ENCODE assay signal across 22 mouse cellular contexts in the genomic region with DNA sequence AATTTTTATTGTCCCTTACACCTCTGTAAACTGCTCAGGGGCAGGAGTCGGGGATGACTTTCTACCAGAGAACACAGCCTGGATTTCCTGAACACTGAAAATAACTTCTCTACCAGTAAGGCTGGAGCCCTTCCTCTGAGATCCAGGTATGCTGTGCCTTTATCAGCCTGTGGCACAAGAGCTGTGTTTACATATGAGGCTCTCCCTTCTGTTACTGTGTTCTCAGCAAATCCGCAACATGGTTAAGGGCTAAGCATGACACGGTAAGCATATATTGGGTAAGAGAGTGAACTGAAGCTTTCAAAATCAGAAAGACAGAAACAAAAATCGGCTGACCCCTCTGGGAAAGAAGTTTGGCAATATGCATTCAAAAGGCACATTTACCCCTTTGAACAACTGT. TPM values are rescaled to one million over a fixed set of nuclear protein-coding genes. Genes with fewer than 3 reads are reported as not detected.
A peak's percentile ranks its signal among the peaks of the same experiment; 100 is the strongest.
DNase-seq lines count a peak whose midpoint lies in the region; ATAC-seq and TF ChIP-seq lines count a peak whose summit lies in the region.
"Had no signal": no experiment of that assay in that cellular context is flagged by ENCODE, and none has a peak within 500 bp of the region (broad histone marks: within the 10 kb centered on the region; RNA-seq: fewer than 3 reads in every experiment).

No protein-coding gene starts in this region.

- 23% methylated on average over 4 of the region's 4 CpGs for WGBS in liver, adult 2 months
- WGBS in liver, embryonic 12.5 days (ENCODE audit: insufficient replicate concordance): 63% methylated on average over 4 of the region's 4 CpGs
- WGBS in stomach, embryonic 14.5 days: 55% methylated on average over 4 of the region's 4 CpGs
- 91% methylated on average over 4 of the region's 4 CpGs for WGBS in hindbrain, embryonic 10.5 days

- H3K4me1 ChIP-seq in liver, adult 2 months (ENCODE audit: control insufficient read depth, insufficient read depth, low read length): peaks cover 53% of the 10 kb centered on the region
- peaks cover 47% of the 10 kb centered on the region for H3K4me1 ChIP-seq in liver, embryonic 12.5 days
- H3K4me1 ChIP-seq in bone marrow macrophage, adult 2 months (ENCODE audit: control insufficient read depth, insufficient read depth, low read length): peaks cover 13% of the 10 kb centered on the region
- peaks cover 15% of the 10 kb centered on the region for H3K4me1 ChIP-seq in brown adipose tissue, adult 24 weeks (ENCODE audit: control insufficient read depth, insufficient read depth, insufficient read length, low read length)
- peaks cover 10% of the 10 kb centered on the region; the same call in 1 of the 2 replicates for H3K4me1 ChIP-seq in stomach, embryonic 14.5 days (ENCODE audit: control insufficient read depth, insufficient read depth, low read length)
- no peaks in the 10 kb centered on the region for H3K4me1 ChIP-seq in hindbrain, embryonic 10.5 days (replicated peaks)
- H3K4me1 ChIP-seq: embryonic facial prominence, embryonic 15.5 days; forebrain, embryonic 10.5 days; heart, embryonic 13.5 days; hindbrain, embryonic 12.5 days had no signal

- no peaks in the 10 kb centered on the region for H3K9me3 ChIP-seq in liver, embryonic 12.5 days (replicated peaks)
- H3K9me3 ChIP-seq in stomach, embryonic 14.5 days (ENCODE audit: control insufficient read depth, low read depth, low read length): no peaks in the 10 kb centered on the region
- H3K9me3 ChIP-seq in hindbrain, embryonic 10.5 days: no peaks in the 10 kb centered on the region
- H3K9me3 ChIP-seq: embryonic facial prominence, embryonic 15.5 days; forebrain, embryonic 10.5 days; heart, embryonic 13.5 days; hindbrain, embryonic 12.5 days had no signal

- peaks cover 43% of the 10 kb centered on the region for H3K79me2 ChIP-seq in liver, adult 2 months (ENCODE audit: control insufficient read depth, insufficient read depth, low read length)

- intact Hi-C loops in left cerebral cortex, postnatal 14 days (cut with DNase I): no loop called here

- no peak for ATAC-seq in liver, embryonic 12.5 days
- 0 out of 2 replicates have a peak, but pooled peaks have one; percentile 44 for ATAC-seq in stomach, embryonic 14.5 days (ENCODE audit: insufficient number of reproducible peaks, insufficient read depth, low FRiP score, low read depth)
- ATAC-seq: forebrain, embryonic 14.5 days; hindbrain, embryonic 16.5 days had no signal

- H3K27me3 ChIP-seq in liver, adult 2 months (ENCODE audit: control insufficient read depth, insufficient read depth, low read length): no peaks in the 10 kb centered on the region
- H3K27me3 ChIP-seq in liver, embryonic 12.5 days (replicated peaks): no peaks in the 10 kb centered on the region
- no peaks in the 10 kb centered on the region for H3K27me3 ChIP-seq in stomach, embryonic 14.5 days (ENCODE audit: control insufficient read depth, insufficient read depth, low read length)
- no peaks in the 10 kb centered on the region for H3K27me3 ChIP-seq in hindbrain, embryonic 10.5 days (ENCODE audit: insufficient read depth, poor library complexity, severe bottlenecking)
- H3K27me3 ChIP-seq: embryonic facial prominence, embryonic 15.5 days; heart, embryonic 13.5 days; hindbrain, embryonic 12.5 days had no signal

- DNase-seq in liver, adult 2 months (ENCODE audit: extremely low read depth, low read depth, low spot score): peak; percentile 58
- no peak for DNase-seq in hindbrain, embryonic 10.5 days (ENCODE audit: low spot score)
- no peak for DNase-seq in left cerebral cortex, postnatal 14 days (ENCODE audit: low spot score in 2 of 2)
- DNase-seq: adrenal gland, adult 2 months; adrenal gland, postnatal 25 days; cerebellum, adult 11 months; cerebellum, adult 8-10 months; cerebellum, postnatal 14 days; embryo, embryonic 11 days; gastrocnemius, postnatal 10 days; heart, postnatal 36 days had no signal

- TF ChIP-seq CTCF in liver, adult 2 months (IDR thresholded peaks at IDR 0.05; ENCODE audit: low read depth, low read length): no peak
- no peak for TF ChIP-seq CTCF in bone marrow macrophage, adult 2 months (IDR thresholded peaks at IDR 0.05; ENCODE audit: low read depth, low read length)

- peak overlapping the region; percentile 38; the same call in 1 of the 2 replicates for H3K9ac ChIP-seq in liver, adult 2 months (ENCODE audit: low read depth, low read length)
- no peak overlapping the region for H3K9ac ChIP-seq in liver, embryonic 12.5 days
- H3K9ac ChIP-seq in stomach, embryonic 14.5 days (replicated peaks; ENCODE audit: low read depth, low read length): no peak overlapping the region
- H3K9ac ChIP-seq: embryonic facial prominence, embryonic 15.5 days; heart, embryonic 13.5 days; hindbrain, embryonic 12.5 days had no signal

- TF ChIP-seq POLR2A in liver, adult 2 months (IDR thresholded peaks at IDR 0.05; ENCODE audit: extremely low read depth, insufficient read depth, low read length): no peak
- TF ChIP-seq POLR2A in bone marrow macrophage, adult 2 months (IDR thresholded peaks at IDR 0.05; ENCODE audit: borderline replicate concordance, low read depth, low read length): no peak

- H3K36me3 ChIP-seq in liver, adult 2 months (ENCODE audit: control insufficient read depth, insufficient read depth, low read length): peaks cover 58% of the 10 kb centered on the region
- peaks cover 6% of the 10 kb centered on the region for H3K36me3 ChIP-seq in liver, embryonic 12.5 days
- no peaks in the 10 kb centered on the region for H3K36me3 ChIP-seq in stomach, embryonic 14.5 days (ENCODE audit: control insufficient read depth, insufficient read depth, low read length)
- H3K36me3 ChIP-seq in hindbrain, embryonic 10.5 days: peaks cover 28% of the 10 kb centered on the region

- no peak overlapping the region for H3K4me3 ChIP-seq in liver, adult 2 months (ENCODE audit: insufficient read depth, low read depth, low read length)
- H3K4me3 ChIP-seq in liver, embryonic 12.5 days: no peak overlapping the region
- no peak overlapping the region for H3K4me3 ChIP-seq in bone marrow macrophage, adult 2 months (ENCODE audit: insufficient read depth, low read length)
- no peak overlapping the region for H3K4me3 ChIP-seq in brown adipose tissue, adult 24 weeks (ENCODE audit: insufficient read depth, low read depth, low read length)
- H3K4me3 ChIP-seq in stomach, embryonic 14.5 days (ENCODE audit: low read depth, low read length): no peak overlapping the region
- H3K4me3 ChIP-seq in hindbrain, embryonic 10.5 days: no peak overlapping the region
- H3K4me3 ChIP-seq: embryonic facial prominence, embryonic 15.5 days; erythroblast, embryonic 14.5 days; forebrain, embryonic 10.5 days; heart, embryonic 13.5 days; hindbrain, embryonic 12.5 days had no signal

- H3K27ac ChIP-seq in liver, adult 2 months (replicated peaks; ENCODE audit: insufficient read depth, low read depth, low read length): peak overlapping the region; percentile 82
- H3K27ac ChIP-seq in liver, embryonic 12.5 days: no peak overlapping the region
- peak overlapping the region; percentile 7 for H3K27ac ChIP-seq in bone marrow macrophage, adult 2 months (ENCODE audit: insufficient read depth, low read depth, low read length)
- peak overlapping the region; percentile 88 for H3K27ac ChIP-seq in brown adipose tissue, adult 24 weeks (replicated peaks; ENCODE audit: low read depth, low read length)
- no peak overlapping the region for H3K27ac ChIP-seq in stomach, embryonic 14.5 days (ENCODE audit: low read length)
- H3K27ac ChIP-seq in hindbrain, embryonic 10.5 days: no peak overlapping the region
- H3K27ac ChIP-seq: embryonic facial prominence, embryonic 15.5 days; forebrain, embryonic 10.5 days; heart, embryonic 13.5 days; hindbrain, embryonic 12.5 days had no signal

- no peak overlapping the region for H3K4me2 ChIP-seq in liver, embryonic 12.5 days
- H3K4me2 ChIP-seq in stomach, embryonic 14.5 days (replicated peaks; ENCODE audit: low read depth, low read length): no peak overlapping the region
- H3K4me2 ChIP-seq: embryonic facial prominence, embryonic 15.5 days; heart, embryonic 13.5 days; hindbrain, embryonic 12.5 days had no signal

RNA-seq across cellular contexts. Expression of a gene that starts 25.7 kb away (rescaled TPM):
- 65.4 and 89.1 TPM in 2 replicates for total RNA-seq in liver, adult 2 months (2014; rRNA removed)
- 17.1 and 21.0 TPM in 2 replicates for polyA plus RNA-seq in liver, adult 2 months (2012; rRNA removed)
- polyA plus RNA-seq in liver, embryonic 12.5 days (2016; fragmentation: Nextera tagmentation; extraction: Ambion mirVana): 9.8 and 10.1 TPM in 2 replicates
- 55.9 and 64.3 TPM in 2 replicates for polyA plus RNA-seq in bone marrow macrophage, adult 2 months (2012; ENCODE audit: insufficient read depth, insufficient read length, missing spikeins)
- polyA plus RNA-seq in brown adipose tissue, adult 24 weeks (2012; ENCODE audit: insufficient read depth, insufficient read length, missing spikeins): 21.5 and 22.3 TPM in 2 replicates
- polyA plus RNA-seq in stomach, embryonic 14.5 days (2014; fragmentation: Nextera tagmentation; extraction: Ambion mirVana): 6.8 and 7.7 TPM in 2 replicates
- polyA plus RNA-seq in hindbrain, embryonic 10.5 days (2016; fragmentation: Nextera tagmentation; extraction: Ambion mirVana): 2.7 and 3.6 TPM in 2 replicates
- total RNA-seq in left cerebral cortex, postnatal 14 days (2021): 10 to 100 TPM; 23.2 to 23.5 TPM

Comparison
In these comparisons a context has a peak if more than half of its experiments do, and no peak if none do; other contexts are left out.
1. H3K27ac ChIP-seq: peak in liver, adult 2 months (single experiment), bone marrow macrophage, adult 2 months (single experiment) and brown adipose tissue, adult 24 weeks (single experiment); none in liver, embryonic 12.5 days (single experiment), stomach, embryonic 14.5 days (single experiment) and hindbrain, embryonic 10.5 days (single experiment).